Mouse (Mus musculus): Measurements from ENCODE around the gene Shisa7.
"Not testable (repeated sequence)": the region's sequence is repeated elsewhere in the genome, so short reads cannot be mapped to it uniquely, and the experiment has no call there.

Gene Shisa7

DNA sequence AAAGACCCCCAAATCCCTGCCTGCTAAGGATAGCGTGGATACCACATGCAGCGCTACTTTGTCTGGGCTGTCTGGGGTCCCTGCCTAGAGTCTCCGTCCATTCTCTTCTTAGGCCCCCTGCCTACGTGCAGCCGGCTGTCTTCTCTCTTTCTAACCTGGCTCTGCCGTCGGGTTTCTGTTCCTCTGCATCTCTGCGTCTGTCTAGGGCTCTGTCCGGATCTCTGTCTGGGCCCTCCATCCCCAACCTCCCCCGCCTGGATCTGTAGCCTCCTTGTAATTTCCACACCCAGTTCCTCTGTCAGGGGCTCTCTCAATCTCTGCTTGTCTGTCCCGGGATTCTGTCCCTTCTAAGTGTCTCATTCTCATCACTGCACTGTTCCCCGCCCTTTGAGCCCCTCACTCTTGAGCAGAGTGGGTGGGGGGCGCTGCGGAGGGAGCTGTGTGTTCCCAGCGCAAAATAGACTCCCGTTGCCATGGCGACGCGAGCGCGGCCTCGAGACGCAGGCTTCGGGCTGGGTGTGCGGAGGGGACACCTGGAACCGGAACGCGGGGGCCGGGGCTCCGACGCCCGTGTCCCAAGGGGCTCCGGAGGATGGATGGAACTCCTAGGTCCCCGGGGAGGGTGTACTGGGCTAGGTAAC is 772 bp downstream of the Shisa7 start:
- DNase-seq = peak; percentile 85

DNA sequence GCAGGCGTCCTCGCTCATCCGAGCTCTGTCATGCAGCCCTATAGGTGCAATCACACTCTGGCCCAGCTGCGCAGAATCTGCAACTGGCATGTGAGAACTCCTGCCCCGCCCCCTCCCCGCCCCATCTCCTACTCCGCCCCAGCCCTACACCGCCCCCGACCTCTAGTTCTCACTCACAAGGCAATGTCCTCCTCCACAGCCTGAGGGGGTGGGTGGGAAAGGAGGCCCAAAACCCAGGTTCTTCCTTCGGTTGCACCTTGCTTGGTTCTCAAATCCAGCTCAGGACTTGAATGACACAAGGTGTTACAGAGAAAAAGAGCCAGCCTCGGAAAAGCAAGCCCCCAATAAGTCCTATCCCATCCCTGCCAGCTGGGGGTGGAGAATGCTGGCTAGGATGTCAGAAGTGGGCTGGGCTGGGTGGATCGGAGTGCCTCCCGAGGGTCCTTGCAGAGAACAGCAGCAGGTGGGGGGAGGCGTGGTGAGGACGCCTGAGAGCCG is 1.8 kb downstream of the Shisa7 start:
- peak; percentile 55 for DNase-seq

DNA sequence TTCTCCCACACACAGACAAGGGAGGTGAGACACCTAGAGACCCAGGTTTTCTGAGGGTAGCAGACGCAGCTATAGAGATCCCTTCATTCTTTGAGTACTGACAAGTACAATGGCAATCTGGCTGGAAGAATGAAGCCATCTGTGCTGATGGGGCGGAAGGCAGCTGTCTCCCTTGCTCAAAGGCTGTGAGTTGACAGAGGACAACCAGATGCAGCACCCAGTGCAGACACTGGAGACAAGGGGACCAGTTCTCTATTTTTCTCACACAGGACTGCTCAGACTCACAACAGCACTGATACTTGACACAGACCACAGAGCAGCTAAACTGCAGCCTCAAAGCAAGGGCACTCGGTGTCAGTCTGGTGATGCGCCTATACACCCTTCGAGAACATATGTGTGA is 2.4 kb downstream of the Shisa7 start:
- DNase-seq = no peak

DNA sequence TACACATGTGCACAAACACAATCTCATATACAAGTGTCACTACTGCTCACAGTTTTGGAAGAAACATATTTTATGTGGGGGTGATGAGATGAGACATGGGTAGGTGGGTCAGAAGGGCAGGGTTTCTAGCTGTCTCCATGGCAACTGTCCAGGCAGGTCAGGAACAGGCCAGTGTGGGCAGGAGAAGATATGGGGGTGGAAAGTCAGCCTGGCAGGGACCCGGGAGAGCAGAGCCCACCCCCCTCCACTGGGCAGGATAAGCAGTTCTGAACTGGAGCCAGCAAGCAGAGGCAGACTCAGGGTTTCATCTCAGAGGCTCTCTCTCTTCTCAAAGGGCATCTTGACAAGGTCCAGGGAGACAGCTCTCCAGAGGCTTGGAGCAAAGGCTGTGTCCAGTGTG is 6.9 kb downstream of the Shisa7 start:
- no peak for DNase-seq

DNA sequence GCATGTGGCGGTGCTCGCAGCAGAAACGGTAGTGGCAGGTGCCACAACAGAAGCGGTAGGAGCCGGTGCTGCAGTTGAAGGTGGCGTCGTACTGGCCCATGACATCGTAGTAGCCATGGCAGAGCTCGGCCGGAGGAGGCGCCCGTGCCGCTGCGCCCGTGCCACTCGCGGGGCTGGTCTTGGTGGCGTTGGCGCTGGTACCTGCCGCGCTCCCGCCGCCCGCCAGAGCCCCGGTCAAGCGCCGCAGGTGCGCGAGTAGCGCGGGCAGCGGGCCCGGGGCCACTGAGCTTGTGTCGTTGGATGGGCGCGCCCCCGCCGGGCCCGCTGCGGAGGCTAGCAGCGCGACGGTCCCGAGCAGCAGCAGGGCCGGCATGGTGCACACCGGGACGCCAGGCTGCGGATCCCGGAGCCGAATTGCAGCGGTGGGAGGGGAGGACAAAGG is 8.1 kb downstream of the Shisa7 start:
- DNase-seq = peak; percentile 52

DNA sequence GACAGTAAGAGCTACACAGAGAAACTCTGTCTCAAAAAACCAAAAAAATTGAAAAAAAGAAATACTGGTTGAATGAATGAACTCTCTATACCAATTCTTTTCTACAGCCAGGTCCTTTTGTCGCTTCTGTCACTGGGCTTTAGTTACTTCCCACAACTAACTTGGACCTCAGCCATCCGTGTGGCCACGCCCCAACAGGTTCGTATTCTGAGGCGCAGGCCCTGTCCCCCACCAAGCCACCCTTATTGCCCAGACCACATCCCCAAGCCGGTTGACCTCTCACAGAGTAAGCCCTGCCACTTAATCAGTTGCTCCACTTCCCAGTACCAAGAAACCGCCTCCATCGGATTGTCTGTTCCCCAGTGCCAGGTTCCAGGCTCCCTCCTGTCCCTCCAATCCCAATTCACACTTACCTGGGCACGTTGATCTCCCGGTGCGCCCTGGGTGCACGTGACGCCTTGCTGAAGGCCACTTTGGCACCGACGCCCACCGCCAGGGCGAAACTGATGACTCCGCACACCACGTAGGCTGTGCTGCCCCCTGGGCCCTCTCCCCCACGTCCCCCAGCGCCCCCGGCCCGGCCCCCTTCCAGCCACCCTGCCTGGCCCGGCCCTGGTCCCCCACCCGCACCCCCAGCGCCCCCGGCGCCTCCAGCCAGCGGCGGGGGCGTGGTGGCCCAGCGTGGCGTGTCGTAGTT is 8.7 kb downstream of the Shisa7 start:
- no peak for DNase-seq

DNA sequence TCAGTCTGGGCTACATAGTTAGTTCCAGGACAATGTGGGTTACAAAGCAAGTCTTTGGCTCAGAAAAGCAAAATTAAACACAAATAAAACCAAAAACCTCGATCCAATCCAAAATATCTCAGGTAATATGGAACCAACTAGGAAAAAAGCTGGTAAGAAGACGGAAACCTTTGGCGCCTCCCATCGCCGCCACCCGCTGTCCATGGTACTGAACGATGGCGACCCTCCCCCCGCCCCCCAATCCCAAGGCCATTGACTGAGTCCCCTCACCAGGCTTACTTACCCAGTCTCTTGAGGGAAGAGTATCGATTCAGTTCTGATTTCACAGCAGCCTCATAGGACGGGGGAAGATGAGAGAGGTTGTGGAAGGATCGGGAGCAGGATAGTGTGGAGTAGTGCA is 14.0 kb downstream of the Shisa7 start:
- DNase-seq = no peak

DNA sequence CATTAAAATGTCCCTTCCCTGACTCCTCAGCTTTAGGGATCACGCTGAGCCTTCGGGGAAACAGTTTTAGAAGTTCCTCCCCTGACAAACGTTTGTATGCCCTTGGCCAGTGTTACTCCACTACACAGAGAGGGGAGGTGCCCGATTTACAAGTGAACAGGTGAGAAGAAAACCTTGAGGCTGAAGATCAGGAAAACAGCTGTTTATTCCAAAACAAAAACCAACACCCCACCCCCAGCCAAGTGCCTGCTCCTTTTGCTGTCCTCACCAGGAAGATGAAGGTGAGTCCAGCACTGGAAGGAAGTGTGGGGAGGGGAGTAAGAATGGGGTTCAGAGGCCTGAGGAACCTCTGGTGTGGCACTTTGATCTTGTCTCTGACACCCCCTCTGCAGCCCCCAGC is 19.1 kb downstream of the Shisa7 start:
- DNase-seq = no peak

DNA sequence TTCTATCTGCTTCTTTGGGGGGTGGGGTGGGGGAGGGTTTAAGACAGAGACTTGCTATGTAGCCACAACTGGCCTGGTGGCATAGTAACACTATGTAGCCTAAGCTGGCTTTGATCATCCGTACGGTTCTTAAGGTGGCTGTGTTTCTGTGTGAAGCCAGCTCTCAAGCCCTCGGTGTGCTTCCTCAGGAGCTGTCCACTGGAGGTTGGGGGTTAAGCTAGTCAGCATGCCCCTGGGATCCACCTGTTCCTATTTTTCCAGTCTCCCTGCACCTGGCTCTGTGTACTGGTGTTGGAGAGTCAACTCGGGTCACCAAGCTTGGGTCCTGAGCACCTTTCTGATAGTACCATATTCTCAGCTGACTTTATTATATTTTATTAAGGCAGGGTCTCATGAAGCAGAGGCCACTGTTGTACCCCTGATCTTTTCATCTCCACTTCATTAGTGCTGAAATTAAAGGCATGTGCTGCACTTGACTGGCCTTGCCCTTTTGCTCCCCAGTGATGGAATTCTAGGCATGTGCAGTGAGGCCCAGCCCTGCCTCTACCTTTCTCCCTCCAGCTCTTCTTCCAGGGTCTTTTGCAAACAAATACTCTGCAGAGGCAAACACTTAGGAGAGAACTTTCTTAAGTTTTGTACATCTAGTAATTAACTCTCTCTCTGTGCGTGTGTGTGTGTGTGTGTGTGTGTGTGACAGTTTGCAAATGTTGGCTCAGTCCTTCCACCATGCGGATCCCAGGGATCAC is 22.2 kb downstream of the Shisa7 start:
- no peak for DNase-seq

DNA sequence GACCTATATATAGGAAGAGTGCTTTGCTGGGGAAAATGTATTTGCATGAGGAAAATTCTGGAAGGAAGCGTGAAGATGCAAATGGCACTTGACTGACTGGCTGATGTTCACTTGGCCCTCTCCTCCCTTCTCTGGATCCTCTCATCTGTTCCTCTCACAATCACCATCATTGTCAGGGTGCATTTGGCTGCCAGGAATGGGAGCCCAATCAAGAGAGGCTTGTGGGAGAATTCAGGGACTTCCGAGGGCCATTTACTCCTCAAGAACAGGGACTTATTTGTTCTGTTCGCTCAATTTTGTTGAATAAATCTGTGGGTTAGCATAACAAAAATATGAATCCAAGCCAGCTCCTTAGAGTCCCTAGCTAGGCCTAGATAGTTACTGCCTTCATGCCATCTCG is 22.8 kb downstream of the Shisa7 start:
- DNase-seq = no peak

DNA sequence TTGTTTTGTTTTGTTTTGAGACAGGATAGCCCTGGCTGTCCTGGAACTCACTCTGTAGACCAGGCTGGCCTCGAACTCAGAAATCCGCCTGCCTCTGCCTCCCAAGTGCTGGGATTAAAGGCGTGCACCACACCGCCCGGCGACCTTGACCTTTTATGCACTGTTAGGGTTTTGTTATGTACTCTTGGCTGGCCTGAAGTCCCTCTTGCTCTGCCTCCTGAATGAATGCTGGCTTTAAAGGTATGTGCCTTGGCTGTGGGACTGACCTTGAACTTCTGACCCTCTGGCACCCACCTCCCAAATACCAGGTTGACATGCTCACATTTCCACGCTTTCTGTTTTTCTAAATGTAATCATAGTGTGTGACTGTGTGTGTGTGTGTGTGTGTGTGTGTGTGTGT is 23.6 kb downstream of the Shisa7 start:
- DNase-seq = not testable (repeated sequence)

DNA sequence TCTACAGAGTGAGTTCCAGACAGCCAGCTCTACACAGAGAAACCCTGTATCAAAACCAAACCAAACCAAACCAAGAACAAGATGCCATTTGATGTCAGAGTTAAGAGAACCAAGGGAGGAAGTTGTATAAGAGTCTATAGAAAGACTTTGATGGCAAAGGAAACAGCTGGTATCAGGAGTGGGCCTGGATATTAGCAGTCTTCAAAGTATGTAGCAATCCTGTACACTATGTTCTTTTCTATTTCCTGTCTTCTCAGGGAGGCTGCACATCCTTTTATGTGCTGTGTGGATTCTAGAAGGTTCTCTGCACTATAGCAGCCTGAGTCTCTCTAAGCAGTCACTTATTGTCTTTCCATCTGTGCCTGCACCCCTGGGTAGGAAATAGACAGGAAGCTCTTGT is 27.9 kb downstream of the Shisa7 start:
- DNase-seq = no peak

DNA sequence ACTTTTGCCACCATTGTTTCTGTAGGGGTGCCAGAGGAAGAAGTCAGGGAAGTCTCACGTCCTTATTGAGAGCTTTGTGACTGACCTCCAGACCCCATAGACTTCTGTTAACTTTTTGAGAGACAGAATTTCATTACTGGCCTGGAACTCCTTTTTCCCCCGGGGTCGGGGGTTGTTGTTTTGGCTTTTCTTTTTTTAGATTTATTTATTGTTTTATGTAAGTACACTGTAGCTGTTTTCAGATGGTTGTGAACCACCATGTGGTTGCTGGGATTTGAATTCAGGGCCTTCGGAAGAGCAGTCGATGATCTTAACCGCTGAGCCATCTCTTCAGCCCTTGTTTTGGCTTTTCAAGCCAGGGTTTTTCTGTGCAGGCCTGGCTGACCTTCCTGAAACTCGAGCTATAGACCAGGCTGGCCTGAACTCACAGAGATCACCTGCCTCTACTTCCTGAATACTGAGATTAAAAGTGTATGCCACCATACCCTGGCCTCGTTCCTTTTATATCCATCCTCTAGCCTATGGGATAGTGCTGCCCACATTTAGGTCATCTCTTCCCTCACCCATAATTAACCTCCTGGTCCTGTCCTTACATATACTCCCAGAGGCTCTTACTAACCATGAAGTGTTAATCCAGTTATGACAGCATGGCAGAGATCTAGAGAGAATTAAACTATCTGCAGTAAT is 31.2 kb downstream of the Shisa7 start:
- no peak for DNase-seq

DNA sequence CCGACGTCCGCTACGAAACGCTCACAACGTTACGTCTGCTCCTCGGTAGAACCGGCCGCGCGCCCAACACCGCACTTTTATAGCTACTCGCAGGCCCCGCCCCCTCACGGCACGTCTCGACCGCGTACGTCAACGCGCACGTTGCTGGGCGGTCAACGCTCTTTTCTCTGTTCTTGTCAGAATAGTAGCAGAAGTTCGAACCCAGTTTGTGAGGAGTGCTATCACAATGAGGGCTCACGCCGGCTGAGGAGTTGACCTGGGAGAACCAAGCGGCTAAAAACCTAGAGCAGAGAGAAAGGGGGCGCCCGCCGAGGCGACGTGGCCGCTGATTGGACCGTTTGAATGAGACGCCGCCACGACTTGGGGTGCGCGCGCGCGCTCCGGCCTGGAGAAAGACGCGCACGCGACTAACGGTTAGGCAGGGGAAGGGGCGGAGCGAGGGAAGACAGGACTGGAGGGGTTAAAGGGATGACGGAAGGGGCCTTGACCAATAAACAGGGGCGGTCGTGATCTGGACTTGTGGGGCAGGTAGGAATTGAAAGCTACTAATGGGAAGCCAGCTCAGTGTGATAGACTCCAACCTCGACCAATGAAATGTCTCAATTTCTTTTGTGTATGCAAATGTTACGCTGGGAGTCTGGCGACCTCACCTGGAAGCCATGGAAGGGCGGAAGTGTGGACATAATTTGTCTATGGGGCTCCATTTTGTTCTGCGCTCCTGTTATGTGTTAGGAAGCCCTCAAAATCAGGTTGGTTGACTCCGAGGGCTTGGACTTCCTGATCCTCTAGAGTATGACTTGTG is 32.0 kb downstream of the Shisa7 start, which contains the start of gene Ube2s:
Ube2s (minus strand) TSS at position 288 of the 802 bp plus-strand sequence.
- peak; percentile 97 for DNase-seq

DNA sequence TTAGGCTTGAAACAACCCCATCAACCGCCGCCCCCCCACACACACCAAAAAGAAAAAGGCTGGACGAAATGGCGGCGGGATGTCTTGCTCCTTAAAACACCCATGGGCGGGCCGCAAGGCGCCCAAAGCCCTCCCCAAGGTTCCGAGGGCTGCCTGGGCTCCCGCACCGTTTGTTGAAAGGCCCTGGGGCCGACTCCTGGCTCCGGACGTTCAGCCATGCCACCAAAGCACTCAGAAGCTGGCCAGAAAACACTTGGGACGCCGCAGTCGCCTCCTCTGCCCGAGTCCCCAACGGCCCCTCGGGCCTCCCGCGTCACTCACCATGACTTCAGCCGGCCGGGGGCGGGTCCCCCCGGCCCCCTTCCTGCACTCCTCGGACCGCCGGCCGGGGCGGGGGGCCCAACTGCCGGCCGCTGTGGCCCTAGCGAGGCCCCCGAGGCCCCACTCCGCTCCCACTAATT is 32.6 kb downstream of the Shisa7 start:
- peak; percentile 38 for DNase-seq

DNA sequence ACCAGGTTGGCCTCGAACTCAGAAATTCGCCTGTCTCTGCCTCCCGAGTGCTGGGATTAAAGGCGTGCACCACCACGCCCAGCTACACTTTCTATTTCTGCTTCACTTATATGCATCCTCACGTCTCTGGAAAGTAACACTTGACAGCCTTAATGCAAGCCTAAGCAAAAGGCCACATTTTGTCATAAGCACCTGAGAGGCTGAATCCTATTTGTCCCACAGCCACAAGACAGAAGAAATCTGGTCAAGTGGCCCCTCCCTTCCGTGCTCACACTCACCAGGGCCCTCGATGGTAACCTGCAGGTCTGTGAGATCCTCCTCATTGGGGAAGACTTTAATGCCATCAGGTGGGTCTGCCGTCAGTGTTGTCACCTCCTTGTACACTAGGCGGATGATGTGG is 33.4 kb downstream of the Shisa7 start:
- not testable (repeated sequence) for DNase-seq

DNA sequence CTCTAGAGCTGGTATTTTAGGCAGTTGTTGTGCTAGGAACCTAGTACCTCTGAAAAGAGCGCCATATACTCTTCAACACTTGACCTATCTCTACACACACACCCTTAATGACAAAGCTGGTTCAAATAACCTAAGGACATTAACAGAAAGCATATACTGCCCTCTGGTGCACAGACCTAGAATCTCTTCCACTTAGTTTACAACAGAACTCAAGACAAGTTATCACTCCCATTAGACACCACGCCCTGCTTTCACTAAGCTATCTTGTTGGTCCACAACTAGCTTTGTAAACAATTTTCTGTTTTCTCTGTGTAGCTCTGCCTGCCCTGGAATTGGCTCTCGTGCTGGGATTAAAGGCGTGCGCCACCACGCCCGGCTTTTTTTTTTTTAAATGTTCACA is 37.8 kb downstream of the Shisa7 start:
- DNase-seq = no peak

DNA sequence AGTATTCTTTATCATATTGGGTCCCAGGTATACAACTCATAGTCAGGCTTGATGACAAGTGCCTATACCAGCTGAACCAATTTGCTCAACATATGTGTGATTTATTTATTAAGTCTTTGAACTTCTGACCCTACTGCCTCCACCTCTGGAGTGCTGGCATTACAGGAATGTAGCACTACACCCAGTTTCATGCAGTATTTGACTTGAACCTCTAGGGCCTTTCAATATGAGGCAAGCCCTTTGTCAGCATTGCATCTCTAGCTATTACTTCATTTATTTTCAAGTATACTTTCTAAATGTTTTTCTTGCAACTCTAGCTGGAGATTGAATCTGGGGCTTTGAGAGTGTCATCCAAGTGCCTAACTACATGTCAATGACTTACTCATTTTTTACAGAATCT is 42.2 kb downstream of the Shisa7 start:
- no peak for DNase-seq

DNA sequence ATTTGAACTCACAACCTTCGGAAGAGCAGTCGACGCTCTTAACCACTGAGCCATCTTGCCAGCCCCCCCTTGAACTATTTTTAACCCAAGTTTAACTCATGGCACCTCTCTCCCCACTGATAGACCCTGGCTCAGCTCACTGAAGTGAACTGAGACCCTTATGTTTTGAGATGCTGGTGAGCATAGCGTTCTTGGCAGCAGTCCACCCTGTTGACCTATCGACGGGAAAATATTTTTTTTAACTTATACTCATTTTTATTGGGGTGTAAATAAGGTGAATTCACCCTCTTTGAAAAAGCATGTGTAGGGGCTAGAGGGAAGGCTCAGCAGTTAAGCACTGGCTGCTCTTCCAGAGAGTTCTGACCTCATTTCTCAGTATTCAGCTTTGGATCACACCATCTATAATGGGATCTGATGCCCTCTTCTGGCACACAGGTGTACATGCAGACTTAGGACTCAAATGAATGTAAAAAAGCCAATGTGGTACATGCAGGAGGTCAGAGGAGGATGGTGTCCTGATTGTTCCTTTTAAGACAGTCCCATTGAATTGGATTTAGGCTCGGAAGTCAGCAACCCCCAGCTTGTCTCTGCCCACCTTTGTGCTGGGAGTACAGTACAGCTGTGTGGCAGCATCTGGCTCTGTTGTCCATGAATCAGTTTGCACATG is 48.6 kb downstream of the Shisa7 start:
- no peak for DNase-seq

DNA sequence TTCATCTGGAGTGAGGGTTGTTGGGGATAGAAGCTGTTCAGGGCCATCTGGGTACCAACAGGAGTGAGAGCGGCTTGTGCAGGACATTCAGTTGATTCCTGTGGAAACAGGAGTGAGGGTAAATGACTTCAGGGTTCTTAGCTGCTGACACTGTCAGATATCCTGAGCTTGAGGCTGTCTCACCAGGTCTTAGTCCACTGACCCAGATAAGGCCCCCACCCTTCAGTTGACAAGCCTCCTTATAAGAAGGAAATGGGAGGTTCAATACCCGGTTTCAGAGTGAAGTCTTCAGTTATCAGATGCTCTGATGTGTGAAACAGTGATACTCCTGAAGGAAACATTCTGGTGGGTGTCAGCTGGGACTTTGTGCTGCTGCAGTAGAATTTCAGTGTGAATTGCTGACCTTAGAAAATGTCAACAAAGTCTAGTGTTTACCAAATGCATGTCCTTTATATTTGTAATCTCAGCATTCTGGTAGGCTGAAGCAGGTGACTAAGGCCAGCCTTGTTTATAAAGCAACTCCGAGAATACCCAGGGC is 49.8 kb downstream of the Shisa7 start:
- no peak for DNase-seq

DNA sequence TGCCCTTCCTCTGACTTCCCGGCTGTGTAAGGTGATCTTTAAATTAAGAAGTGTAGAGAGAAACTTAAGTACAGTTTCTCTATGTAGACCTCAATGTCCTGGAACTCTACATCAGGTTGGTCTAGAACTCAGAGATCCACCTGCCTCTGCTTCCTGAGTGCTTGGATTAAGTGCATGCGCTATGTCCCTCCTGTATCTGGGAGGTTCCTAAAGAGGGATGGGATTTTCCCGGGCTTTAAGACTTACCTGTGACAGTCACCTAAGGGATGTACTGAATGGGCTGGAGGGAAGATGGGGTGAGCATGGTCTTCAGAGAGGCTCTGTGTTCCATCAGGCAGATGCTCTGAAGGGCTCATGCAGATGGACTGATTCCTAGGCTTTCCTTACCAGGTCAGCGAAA is 50.8 kb downstream of the Shisa7 start:
- DNase-seq = no peak
